Mouse (Mus musculus) forebrain, embryonic 11.5 days (tissue): ENCODE measurements around the gene Mafb. TPM values are rescaled to one million over a fixed set of nuclear protein-coding genes. Genes with fewer than 3 reads are reported as not detected.

Source experiments
- ATAC-seq: fragments of 200-750 bp; cut with Nextera tagmentation; replicated peaks from 2 replicates; pipeline ENCODE4 v1.8.0; 2017; ENCODE audit warnings: moderate TSS enrichment; ENCODE audit not compliant: low FRiP score
- DNase-seq: peaks from one replicate; pipeline ENCODE4 v3.0.0-alpha.2; 2017; ENCODE audit warnings: low spot score
- H3K27ac ChIP-seq: fragments of 300-500 bp; sonication (generic); 2 replicates; pipeline ENCODE4 v1.5.1; 2014; ENCODE audit warnings: low read depth, low read length
- H3K27me3 ChIP-seq: fragments of 300-500 bp; sonication (generic); 2 replicates; pipeline ENCODE4 v1.6.1; 2014; ENCODE audit warnings: mild to moderate bottlenecking, low read length, mixed read lengths; ENCODE audit not compliant: control insufficient read depth, insufficient read depth
- H3K36me3 ChIP-seq: fragments of 300-500 bp; sonication (generic); 2 replicates; pipeline ENCODE4 v1.6.1; 2014; ENCODE audit warnings: mild to moderate bottlenecking, low read length, moderate library complexity, mixed read lengths; ENCODE audit not compliant: control insufficient read depth, insufficient read depth
- H3K4me1 ChIP-seq: fragments of 300-500 bp; sonication (generic); replicated peaks from 2 replicates; pipeline ENCODE4 v1.6.1; 2014; ENCODE audit warnings: low read length, mixed read lengths; ENCODE audit not compliant: control insufficient read depth, insufficient read depth
- H3K4me2 ChIP-seq: fragments of 300-500 bp; sonication (generic); 2 replicates; pipeline ENCODE4 v1.6.1; 2014; ENCODE audit warnings: low read depth, mild to moderate bottlenecking, low read length, moderate library complexity, mixed read lengths; ENCODE audit not compliant: severe bottlenecking
- H3K4me3 ChIP-seq: fragments of 300-500 bp; sonication (generic); 2 replicates; pipeline ENCODE4 v1.5.1; 2014; ENCODE audit warnings: low read depth, low read length
- H3K9ac ChIP-seq: fragments of 300-500 bp; sonication (generic); 2 replicates; pipeline ENCODE4 v1.6.1; 2014; ENCODE audit warnings: low read length
- H3K9me3 ChIP-seq: fragments of 300-500 bp; sonication (generic); 2 replicates; pipeline ENCODE4 v1.6.1; 2016; ENCODE audit warnings: low read length, mixed read lengths; ENCODE audit not compliant: control insufficient read depth
- WGBS: fragments of 180-500 bp; shearing (Covaris S2); extraction: QIAGEN DNeasy Blood & Tissue Kit; methylation state at CpG from one replicate; pipeline ENCODE4 v1.1.7; 2014; 5-methylcytosine and 5-hydroxymethylcytosine counted together
- polyA plus RNA-seq: library from polyadenylated mRNA; unstranded; fragments of >200 nt; fragmentation: Nextera tagmentation; extraction: Ambion mirVana; gene quantifications from 2 replicates; pipeline ENCODE4 v1.2.1, GENCODE M21; 2014

Gene Mafb
- polyA plus RNA-seq, 1 experiment from 2014 or later = 5.3 TPM

GRCm38 (mm10) chr2:160358896-160359295 is 8.0 kb downstream of the Mafb start:
- no peaks in the 10 kb centered on the region for H3K9me3 ChIP-seq
- H3K27ac ChIP-seq = no peak overlapping the region
- no peak overlapping the region for H3K9ac ChIP-seq
- DNase-seq (no peak), ATAC-seq (no peak)
- H3K4me3 ChIP-seq = no peak overlapping the region
- H3K4me2 ChIP-seq = no peak overlapping the region
- H3K4me1 ChIP-seq = peaks cover 3% of the 10 kb centered on the region; the same call in 1 of the 2 replicates
- H3K27me3 ChIP-seq = peaks cover 51% of the 10 kb centered on the region
- H3K36me3 ChIP-seq = no peaks in the 10 kb centered on the region
- WGBS = 3% methylated on average over 4 of the region's 4 CpGs

DNA sequence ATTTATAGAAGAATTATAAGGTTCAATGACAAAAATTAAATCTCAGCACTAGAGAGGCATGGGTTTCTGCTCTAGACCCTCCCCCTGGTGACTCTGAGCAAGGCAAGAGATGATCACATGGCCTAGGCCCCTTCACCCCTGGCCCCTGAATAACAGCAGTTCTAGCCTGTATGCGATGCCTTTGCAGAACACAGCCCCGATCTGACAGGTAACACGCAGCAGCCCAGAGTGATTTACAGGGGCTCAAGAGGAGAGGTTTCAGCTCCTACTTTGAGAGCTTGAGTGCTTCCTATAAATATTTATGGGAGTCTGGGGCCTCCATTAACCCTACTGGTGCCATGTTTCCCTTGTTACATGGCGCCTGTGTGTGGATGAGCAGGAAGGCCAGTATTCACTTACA is 9.4 kb downstream of the Mafb start:
- Histone ChIP-seq H3K27ac (no peak overlapping the region), H3K4me1 (peaks cover 3% of the 10 kb centered on the region; the same call in 1 of the 2 replicates), H3K9me3 (no peaks in the 10 kb centered on the region), H3K4me3 (no peak overlapping the region), H3K9ac (no peak overlapping the region), H3K36me3 (no peaks in the 10 kb centered on the region), H3K4me2 (no peak overlapping the region), H3K27me3 (peaks cover 41% of the 10 kb centered on the region)
- WGBS = 67% methylated on average over 4 of the region's 4 CpGs
- no peak for DNase-seq
- ATAC-seq = no peak

DNA sequence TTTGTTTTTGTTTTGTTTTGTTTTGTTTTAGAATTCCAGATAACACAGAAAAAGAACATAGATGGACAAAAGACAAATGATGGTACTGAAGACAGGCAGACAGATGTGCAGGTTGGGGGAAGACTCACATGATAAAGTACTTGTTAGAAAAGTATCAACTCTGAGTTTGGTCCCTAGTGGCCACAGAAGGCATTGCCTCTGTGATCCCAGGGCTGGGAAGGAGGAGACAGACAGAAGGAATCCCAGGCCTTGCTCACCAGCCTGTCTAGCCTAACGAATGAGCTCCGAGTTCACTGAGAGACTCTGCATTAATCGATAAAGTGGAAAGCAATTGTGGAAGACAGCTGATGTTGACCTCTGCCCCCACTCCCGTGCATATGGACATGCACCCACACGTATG is 10.7 kb downstream of the Mafb start:
- peaks cover 28% of the 10 kb centered on the region for H3K27me3 ChIP-seq

DNA sequence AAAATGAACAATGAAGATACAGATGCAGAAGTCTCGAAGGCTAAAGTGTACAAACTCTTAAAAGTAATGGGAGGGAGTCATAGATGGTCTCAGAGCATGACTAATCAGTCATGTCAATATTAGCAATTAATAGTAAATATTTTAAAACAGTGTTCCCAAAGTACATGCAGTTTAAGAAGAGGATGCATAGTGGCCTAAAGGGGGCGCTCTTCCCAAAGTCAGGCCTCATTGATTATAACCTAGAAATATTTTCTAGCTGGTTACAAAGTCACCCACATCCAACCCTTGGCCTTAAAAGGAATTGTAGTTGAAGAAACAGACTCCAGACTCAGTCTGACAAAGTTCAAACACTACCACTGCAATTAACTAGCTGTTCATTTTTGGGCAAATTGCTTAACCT is 12.5 kb downstream of the Mafb start:
- H3K36me3 ChIP-seq = no peaks in the 10 kb centered on the region
- no peak overlapping the region for H3K4me2 ChIP-seq
- peaks cover 13% of the 10 kb centered on the region for H3K27me3 ChIP-seq
- WGBS = 62% methylated on average over 2 of the region's 2 CpGs
- H3K4me3 ChIP-seq = no peak overlapping the region
- ATAC-seq (no peak), DNase-seq (no peak)
- H3K9ac ChIP-seq = no peak overlapping the region
- no peak overlapping the region for H3K27ac ChIP-seq
- H3K9me3 ChIP-seq = no peaks in the 10 kb centered on the region
- H3K4me1 ChIP-seq = no peaks in the 10 kb centered on the region

More for the DNA sequence above, 10.7 kb downstream of the Mafb start:
- DNase-seq (no peak), ATAC-seq (no peak)
- Histone ChIP-seq H3K4me1 (peaks cover under 1% of the 10 kb centered on the region; the same call in 1 of the 2 replicates), H3K36me3 (no peaks in the 10 kb centered on the region), H3K9ac (no peak overlapping the region), H3K9me3 (no peaks in the 10 kb centered on the region), H3K4me2 (no peak overlapping the region), H3K27ac (no peak overlapping the region), H3K4me3 (no peak overlapping the region)
- 63% methylated on average over 5 of the region's 5 CpGs for whole genome bisulfite sequencing

- H3K36me3 ChIP-seq = no peaks in the 10 kb centered on the region
- DNase-seq (no peak), ATAC-seq (no peak)
- H3K9me3 ChIP-seq = no peaks in the 10 kb centered on the region
- H3K4me2 ChIP-seq = no peak overlapping the region
- H3K9ac ChIP-seq = no peak overlapping the region; the same call in 1 of the 2 replicates
- peaks cover 3% of the 10 kb centered on the region; the same call in 1 of the 2 replicates for H3K4me1 ChIP-seq
- 88% methylated on average over 2 of the region's 2 CpGs for WGBS
- H3K4me3 ChIP-seq = no peak overlapping the region
- no peak overlapping the region for H3K27ac ChIP-seq
- H3K27me3 ChIP-seq = peaks cover 5% of the 10 kb centered on the region
These were observed 13.3 kb downstream of the Mafb start for GRCm38 (mm10) chr2:160353581-160353980.

DNA sequence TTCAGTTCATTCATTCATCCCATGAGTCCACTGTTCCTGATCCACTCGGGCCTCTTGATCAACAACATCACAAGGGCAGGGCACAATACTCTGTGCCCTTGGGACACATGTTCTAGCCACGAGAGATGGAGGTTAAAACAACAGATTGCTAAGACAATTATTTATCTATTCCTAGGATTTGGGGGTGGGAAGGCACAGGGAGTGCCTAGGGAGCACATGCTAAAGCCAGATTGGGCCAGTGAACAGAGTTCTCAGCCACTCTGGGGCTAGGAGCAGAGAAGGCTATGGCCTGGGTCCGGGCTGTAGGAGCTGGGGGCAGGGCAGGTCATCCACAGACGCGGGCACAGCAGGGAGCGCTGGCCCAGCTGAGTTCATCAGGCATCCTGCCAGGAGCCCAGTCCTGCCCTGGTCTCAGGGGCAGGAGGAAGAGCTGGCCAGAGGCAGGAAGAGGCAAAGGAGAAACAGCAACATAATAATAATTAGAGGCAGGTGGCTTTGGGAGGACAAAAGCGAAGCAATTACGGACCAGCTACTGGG is 15.8 kb downstream of the Mafb start:
- H3K36me3 ChIP-seq = no peaks in the 10 kb centered on the region
- ATAC-seq (no peak), DNase-seq (no peak)
- H3K27ac ChIP-seq = no peak overlapping the region
- H3K4me2 ChIP-seq = no peak overlapping the region
- H3K9ac ChIP-seq = no peak overlapping the region
- H3K4me3 ChIP-seq = no peak overlapping the region
- H3K9me3 ChIP-seq = no peaks in the 10 kb centered on the region
- 33% methylated on average over 8 of the region's 8 CpGs for WGBS
- H3K27me3 ChIP-seq = no peaks in the 10 kb centered on the region
- H3K4me1 ChIP-seq = peaks cover 3% of the 10 kb centered on the region; the same call in 1 of the 2 replicates

DNA sequence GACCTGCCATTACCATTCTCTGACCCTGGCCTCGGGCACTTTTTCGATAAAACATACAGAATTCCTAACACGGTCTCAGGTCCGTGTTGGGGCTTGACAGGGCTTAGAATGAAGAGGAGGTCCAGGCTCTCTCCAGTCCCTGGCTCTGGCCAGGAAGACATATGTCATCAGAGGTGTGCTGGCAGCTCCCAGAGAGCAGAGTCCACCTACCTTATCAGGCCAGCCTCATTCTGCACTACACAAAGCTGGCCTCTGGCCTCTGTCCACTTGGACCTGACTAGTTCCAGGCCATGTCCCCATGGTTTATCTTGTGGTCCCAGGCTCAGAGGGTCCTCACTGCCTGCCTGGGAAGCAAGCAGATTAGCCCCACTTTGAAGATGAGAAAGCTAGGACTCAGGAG is 17.3 kb downstream of the Mafb start:
- H3K27me3 ChIP-seq = no peaks in the 10 kb centered on the region
- no peak for ATAC-seq
- no peak overlapping the region for H3K4me3 ChIP-seq
- H3K27ac ChIP-seq = no peak overlapping the region
- DNase-seq = no peak
- peaks cover 3% of the 10 kb centered on the region; the same call in 1 of the 2 replicates for H3K4me1 ChIP-seq
- no peaks in the 10 kb centered on the region for H3K9me3 ChIP-seq
- H3K36me3 ChIP-seq = no peaks in the 10 kb centered on the region
- H3K4me2 ChIP-seq = no peak overlapping the region
- WGBS = 70% methylated on average over 4 of the region's 4 CpGs
- no peak overlapping the region for H3K9ac ChIP-seq

GRCm38 (mm10) chr2:160348796-160349195 is 18.1 kb downstream of the Mafb start:
- H3K9ac ChIP-seq = no peak overlapping the region
- ATAC-seq (0 out of 2 replicates have a peak, but pooled peaks have one; percentile 60), DNase-seq (peak; percentile 61)
- no peaks in the 10 kb centered on the region for H3K36me3 ChIP-seq
- peaks cover 3% of the 10 kb centered on the region; the same call in 1 of the 2 replicates for H3K4me1 ChIP-seq
- WGBS = 39% methylated on average over 7 of the region's 7 CpGs
- no peaks in the 10 kb centered on the region for H3K9me3 ChIP-seq
- H3K27me3 ChIP-seq = no peaks in the 10 kb centered on the region
- no peak overlapping the region for H3K4me2 ChIP-seq
- no peak overlapping the region for H3K27ac ChIP-seq
- H3K4me3 ChIP-seq = no peak overlapping the region

DNA sequence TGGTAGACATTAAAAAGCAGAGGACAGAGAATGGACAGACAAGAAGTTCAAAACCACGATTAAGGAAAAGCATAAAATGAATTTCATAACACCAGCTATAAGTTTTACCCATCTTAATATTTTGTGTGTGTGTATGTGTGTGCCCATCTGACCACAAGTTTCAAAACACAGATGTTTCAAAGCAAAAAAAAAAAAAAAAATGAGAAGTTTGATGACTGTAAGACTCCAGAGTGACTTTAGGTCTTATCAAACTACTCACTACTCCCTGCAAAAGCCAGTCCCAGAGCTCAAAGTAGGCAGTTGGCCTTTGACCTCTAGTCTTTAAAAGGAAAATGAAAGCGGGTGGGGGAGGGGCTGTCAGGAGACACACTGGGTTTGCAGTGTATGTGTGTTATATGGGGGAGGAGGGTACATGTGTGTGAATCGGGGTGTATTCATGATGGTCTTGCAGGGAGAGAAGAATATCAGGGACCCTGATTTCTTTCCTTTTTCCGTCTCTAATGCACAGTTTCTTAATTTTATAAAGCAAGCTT is 18.7 kb downstream of the Mafb start:
- Histone ChIP-seq H3K9ac (no peak overlapping the region), H3K27me3 (no peaks in the 10 kb centered on the region), H3K36me3 (no peaks in the 10 kb centered on the region), H3K27ac (no peak overlapping the region), H3K9me3 (no peaks in the 10 kb centered on the region), H3K4me3 (no peak overlapping the region), H3K4me1 (peaks cover 3% of the 10 kb centered on the region; the same call in 1 of the 2 replicates), H3K4me2 (no peak overlapping the region)
- DNase-seq (no peak), ATAC-seq (no peak)
- WGBS = 66% methylated on average over 4 of the region's 4 CpGs
